Mouse (Mus musculus): Measurements from ENCODE around the gene Cpne4.

DNA sequence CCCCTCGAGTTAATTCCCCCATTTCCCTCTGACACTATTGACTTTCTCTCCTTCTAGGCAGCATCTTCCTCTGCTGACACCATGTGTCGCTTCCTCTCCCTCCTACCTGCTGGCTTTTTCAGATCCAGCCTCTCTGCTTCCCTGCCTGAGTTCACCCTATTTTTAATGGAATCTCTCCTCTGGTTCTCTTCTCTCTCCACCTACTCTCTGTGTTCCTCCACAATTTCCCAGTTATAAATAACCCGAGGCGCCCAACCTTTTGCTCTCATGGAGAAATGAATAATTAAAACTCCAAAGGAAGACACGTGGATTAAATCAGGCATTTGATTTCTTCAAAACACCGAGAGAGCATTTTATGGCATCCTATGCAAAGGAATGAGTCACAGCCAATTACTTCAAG, 65.4 kb downstream of the Cpne4 start:
- no peak for TF ChIP-seq CTCF (IDR thresholded peaks at IDR 0.05; ENCODE audit: low read depth, low read length)
- TF ChIP-seq POLR2A (IDR thresholded peaks at IDR 0.05; ENCODE audit: extremely low read depth, insufficient read depth, low read length) = no peak
